Mouse (Mus musculus): Measurements from ENCODE around the gene Agap2. TPM values are rescaled to one million over a fixed set of nuclear protein-coding genes. Genes with fewer than 3 reads are reported as not detected.

Gene Agap2
- total RNA-seq (2018; cell fraction: chromatin; rRNA removed), result 1 to 10 TPM in 7 of 26 experiments, under 1 TPM in 14, not detected in 5; 0.15 to 3.4 (median 0.46) TPM
- total RNA-seq (2018; cell fraction: cytosol; rRNA removed), result 1 to 10 TPM in 5 of 26 experiments, under 1 TPM in 21; 0.11 to 2.2 (median 0.39) TPM
- total RNA-seq (2018; cell fraction: nucleus; rRNA removed), result 1 to 10 TPM in 14 of 26 experiments, under 1 TPM in 11, not detected in 1; 0.17 to 3.9 (median 1.2) TPM
- polyA plus RNA-seq (2018), result 0.25 to 0.89 TPM (median 0.42 TPM) in 3 replicates

GRCm38 (mm10) chr10:127075080-127075479 is at the start of gene Agap2:
TSS of gene Agap2 (plus strand) at chr10:127075284.
- Histone ChIP-seq H3K79me2 (ENCODE audit: inconsistent target) (peaks cover under 1% of the 10 kb centered on the region; the same call in 1 of the 2 replicates), H3K36me3 (ENCODE audit: inconsistent target) (no peaks in the 10 kb centered on the region), H3K27ac (no peak within 1 kb of the TSS), H3K4me3 (ENCODE audit: inconsistent target) (peak within 1 kb of the TSS; percentile 0; the same call in 1 of the 2 replicates)
- WGBS (ENCODE audit: missing documents), result 16% methylated on average over 9 of the region's 9 CpGs

GRCm38 (mm10) chr10:127030336-127031296 is 44.5 kb upstream of the Agap2 start, which contains the start of gene Tsfm:
TSS of gene Tsfm (minus strand) at chr10:127030840.
- 5% methylated on average over 55 of the region's 56 CpGs for WGBS (ENCODE audit: missing documents)
- Histone ChIP-seq H3K27ac (peak within 1 kb of the TSS; percentile 69), H3K4me3 (ENCODE audit: inconsistent target) (peak within 1 kb of the TSS; percentile 90), H3K79me2 (ENCODE audit: inconsistent target) (peaks cover 6% of the 10 kb centered on the region; the same call in 1 of the 2 replicates), H3K36me3 (ENCODE audit: inconsistent target) (peaks cover 23% of the 10 kb centered on the region; the same call in 1 of the 2 replicates)

GRCm38 (mm10) chr10:127033301-127033741 is 41.8 kb upstream of the Agap2 start:
- H3K79me2 ChIP-seq (ENCODE audit: inconsistent target), result peaks cover 6% of the 10 kb centered on the region; the same call in 1 of the 2 replicates
- no peak overlapping the region for H3K4me3 ChIP-seq (ENCODE audit: inconsistent target)
- H3K36me3 ChIP-seq (ENCODE audit: inconsistent target), result peaks cover 4% of the 10 kb centered on the region; the same call in 1 of the 2 replicates
- H3K27ac ChIP-seq, result no peak overlapping the region
- 94% methylated on average over 6 of the region's 8 CpGs for WGBS (ENCODE audit: missing documents)

GRCm38 (mm10) chr10:127036273-127036672 is 38.8 kb upstream of the Agap2 start:
- Histone ChIP-seq H3K27ac (no peak overlapping the region), H3K36me3 (ENCODE audit: inconsistent target) (no peaks in the 10 kb centered on the region), H3K79me2 (ENCODE audit: inconsistent target) (no peaks in the 10 kb centered on the region), H3K4me3 (ENCODE audit: inconsistent target) (no peak overlapping the region)
- WGBS (ENCODE audit: missing documents), result 84% methylated on average over 11 of the region's 12 CpGs

GRCm38 (mm10) chr10:127037641-127038040 is 37.4 kb upstream of the Agap2 start:
- Histone ChIP-seq H3K4me3 (ENCODE audit: inconsistent target) (no peak overlapping the region), H3K79me2 (ENCODE audit: inconsistent target) (no peaks in the 10 kb centered on the region), H3K36me3 (ENCODE audit: inconsistent target) (no peaks in the 10 kb centered on the region), H3K27ac (no peak overlapping the region)
- 85% methylated on average over 11 of the region's 12 CpGs for WGBS (ENCODE audit: missing documents)

GRCm38 (mm10) chr10:127040569-127041214 is 34.4 kb upstream of the Agap2 start:
- WGBS (ENCODE audit: missing documents), result 9% methylated on average over 20 of the region's 20 CpGs
- Histone ChIP-seq H3K36me3 (ENCODE audit: inconsistent target) (no peaks in the 10 kb centered on the region), H3K27ac (no peak overlapping the region), H3K4me3 (ENCODE audit: inconsistent target) (peak overlapping the region; percentile 65), H3K79me2 (ENCODE audit: inconsistent target) (no peaks in the 10 kb centered on the region)

- peak within 1 kb of the TSS; percentile 32; the same call in 1 of the 2 replicates for H3K27ac ChIP-seq
Measured at GRCm38 (mm10) chr10:127041274-127041766, 33.8 kb upstream of the Agap2 start, which contains the start of the genes Mettl1 and Eef1akmt3. TSS of gene Mettl1 (plus strand) at chr10:127041414. TSS of gene Eef1akmt3 (minus strand) at chr10:127041513.

GRCm38 (mm10) chr10:127041774-127042338 is 33.2 kb upstream of the Agap2 start:
- Histone ChIP-seq H3K79me2 (ENCODE audit: inconsistent target) (no peaks in the 10 kb centered on the region), H3K27ac (peak overlapping the region; percentile 32; the same call in 1 of the 2 replicates), H3K36me3 (ENCODE audit: inconsistent target) (no peaks in the 10 kb centered on the region), H3K4me3 (ENCODE audit: inconsistent target) (peak overlapping the region; percentile 65)
- 1% methylated on average over 44 of the region's 44 CpGs for WGBS (ENCODE audit: missing documents)

More at GRCm38 (mm10) chr10:127041274-127041766, 33.8 kb upstream of the Agap2 start, which contains the start of the genes Mettl1 and Eef1akmt3:
- Histone ChIP-seq H3K36me3 (ENCODE audit: inconsistent target) (no peaks in the 10 kb centered on the region), H3K4me3 (ENCODE audit: inconsistent target) (peak within 1 kb of the TSS; percentile 65), H3K79me2 (ENCODE audit: inconsistent target) (no peaks in the 10 kb centered on the region)
- 1% methylated on average over 25 of the region's 28 CpGs for WGBS (ENCODE audit: missing documents)

GRCm38 (mm10) chr10:127042468-127043115 is 32.5 kb upstream of the Agap2 start:
- H3K79me2 ChIP-seq (ENCODE audit: inconsistent target), result no peaks in the 10 kb centered on the region
- peak overlapping the region; percentile 65 for H3K4me3 ChIP-seq (ENCODE audit: inconsistent target)
- H3K36me3 ChIP-seq (ENCODE audit: inconsistent target), result no peaks in the 10 kb centered on the region
- peak overlapping the region; percentile 32; the same call in 1 of the 2 replicates for H3K27ac ChIP-seq
- 20% methylated on average over 5 of the region's 5 CpGs for WGBS (ENCODE audit: missing documents)

- no peaks in the 10 kb centered on the region for H3K36me3 ChIP-seq (ENCODE audit: inconsistent target)
Measured at GRCm38 (mm10) chr10:127043187-127043586, 31.9 kb upstream of the Agap2 start.

GRCm38 (mm10) chr10:127047954-127048353 is 27.1 kb upstream of the Agap2 start, which contains the start of gene Cyp27b1:
TSS of gene Cyp27b1 (plus strand) at chr10:127048250.
- 58% methylated on average over 5 of the region's 5 CpGs for WGBS (ENCODE audit: missing documents)
- H3K4me3 ChIP-seq (ENCODE audit: inconsistent target), result no peak within 1 kb of the TSS
- H3K36me3 ChIP-seq (ENCODE audit: inconsistent target), result no peaks in the 10 kb centered on the region

More at GRCm38 (mm10) chr10:127043187-127043586, 31.9 kb upstream of the Agap2 start:
- H3K79me2 ChIP-seq (ENCODE audit: inconsistent target), result no peaks in the 10 kb centered on the region
- H3K4me3 ChIP-seq (ENCODE audit: inconsistent target), result no peak overlapping the region
- 98% methylated on average over 6 of the region's 6 CpGs for WGBS (ENCODE audit: missing documents)
- no peak overlapping the region for H3K27ac ChIP-seq

GRCm38 (mm10) chr10:127048608-127049394 is 26.3 kb upstream of the Agap2 start:
- WGBS (ENCODE audit: missing documents), result 13% methylated on average over 35 of the region's 35 CpGs
- no peak overlapping the region for H3K4me3 ChIP-seq (ENCODE audit: inconsistent target)

More at GRCm38 (mm10) chr10:127047954-127048353, 27.1 kb upstream of the Agap2 start, which contains the start of gene Cyp27b1:
- H3K27ac ChIP-seq, result no peak within 1 kb of the TSS
- H3K79me2 ChIP-seq (ENCODE audit: inconsistent target), result no peaks in the 10 kb centered on the region

More at GRCm38 (mm10) chr10:127048608-127049394, 26.3 kb upstream of the Agap2 start:
- Histone ChIP-seq H3K27ac (no peak overlapping the region), H3K36me3 (ENCODE audit: inconsistent target) (no peaks in the 10 kb centered on the region), H3K79me2 (ENCODE audit: inconsistent target) (no peaks in the 10 kb centered on the region)

Measured in macrophage (primary cell).